Mouse (Mus musculus): ENCODE results near the gene Gpm6a.
"Not testable (repeated sequence)": the region's sequence is repeated elsewhere in the genome, so short reads cannot be mapped to it uniquely, and the experiment has no call there.

Gpm6a gene

GRCm38 (mm10) chr8:55012228-55012627 is 57.6 kb downstream of the Gpm6a start:
- DNase-seq, result no peak

- DNase-seq, result no peak
These were observed 62.4 kb downstream of the Gpm6a start for GRCm38 (mm10) chr8:55017071-55017470.

GRCm38 (mm10) chr8:55025851-55026660 is 71.4 kb downstream of the Gpm6a start:
- DNase-seq, result no peak

GRCm38 (mm10) chr8:55026661-55027000 is 72.0 kb downstream of the Gpm6a start:
- no peak for DNase-seq

- DNase-seq, result no peak
These were observed 73.7 kb downstream of the Gpm6a start for GRCm38 (mm10) chr8:55028371-55028770.

GRCm38 (mm10) chr8:55031099-55031498 is 76.5 kb downstream of the Gpm6a start:
- no peak for DNase-seq

- no peak for DNase-seq
These were observed 79.7 kb downstream of the Gpm6a start for GRCm38 (mm10) chr8:55034309-55034708.

- DNase-seq, result no peak
These were observed 80.8 kb downstream of the Gpm6a start for GRCm38 (mm10) chr8:55035416-55035815.

GRCm38 (mm10) chr8:55042955-55043354 is 88.3 kb downstream of the Gpm6a start:
- DNase-seq, result no peak

- no peak for DNase-seq
These were observed 93.8 kb downstream of the Gpm6a start for GRCm38 (mm10) chr8:55048396-55048795.

GRCm38 (mm10) chr8:55049979-55050378 is 95.3 kb downstream of the Gpm6a start:
- DNase-seq, result no peak

GRCm38 (mm10) chr8:55068811-55069210 is 114.2 kb downstream of the Gpm6a start:
- not testable (repeated sequence) for DNase-seq

GRCm38 (mm10) chr8:55073481-55073880 is 118.8 kb downstream of the Gpm6a start:
- DNase-seq, result no peak

- DNase-seq, result no peak
These were observed 147.6 kb downstream of the Gpm6a start for GRCm38 (mm10) chr8:55102195-55102594.

- DNase-seq, result no peak
These were observed 148.4 kb downstream of the Gpm6a start for GRCm38 (mm10) chr8:55103065-55103464.

- DNase-seq, result no peak
These were observed 149.3 kb downstream of the Gpm6a start for GRCm38 (mm10) chr8:55103891-55104481.

All from spleen, adult 18-20 months (tissue).